Mouse (Mus musculus) ES-Bruce4 (cell line): ENCODE results near the gene Lamp2. TPM values are rescaled to one million over a fixed set of nuclear protein-coding genes. Genes with fewer than 3 reads are reported as not detected.

ENCODE experiments used
- H3K27ac ChIP-seq: 2 replicates; pipeline ENCODE4 v1.5.1; 2012; ENCODE audit warnings: low read length, inconsistent platforms; ENCODE audit not compliant: insufficient read depth
- H3K27me3 ChIP-seq: 2 replicates; pipeline ENCODE4 v1.6.1; 2012; ENCODE audit warnings: mild to moderate bottlenecking, low read length, inconsistent platforms; ENCODE audit not compliant: control insufficient read depth, poor library complexity, insufficient read depth, severe bottlenecking
- H3K36me3 ChIP-seq: 2 replicates; pipeline ENCODE4 v1.6.1; 2012; ENCODE audit warnings: inconsistent platforms, mild to moderate bottlenecking, low read length, moderate library complexity; ENCODE audit not compliant: control insufficient read depth, poor library complexity, insufficient read depth, severe bottlenecking
- H3K4me1 ChIP-seq: one replicate; pipeline ENCODE4 v1.8.1; 2011; ENCODE audit warnings: low read length; ENCODE audit not compliant: control insufficient read depth, insufficient read depth
- H3K4me3 ChIP-seq: 2 replicates; pipeline ENCODE4 v1.5.1; 2011; ENCODE audit warnings: low read depth, mild to moderate bottlenecking, low read length
- H3K9ac ChIP-seq: 2 replicates; pipeline ENCODE4 v1.6.1; 2012; ENCODE audit warnings: low read depth, mild to moderate bottlenecking, inconsistent platforms; ENCODE audit not compliant: poor library complexity, severe bottlenecking
- H3K9me3 ChIP-seq: replicated peaks from 2 replicates; pipeline ENCODE4 v1.6.1; 2012; ENCODE audit warnings: mild to moderate bottlenecking, low read length, inconsistent platforms; ENCODE audit not compliant: control insufficient read depth, poor library complexity, insufficient read depth, severe bottlenecking
- CTCF ChIP-seq: IDR thresholded peaks from one replicate; pipeline ENCODE4 v1.8.1; 2011; ENCODE audit warnings: low read depth, low read length
- EP300 ChIP-seq: IDR thresholded peaks from 2 replicates; pipeline ENCODE4 v1.6.1; 2011; ENCODE audit warnings: low read depth, low read length; ENCODE audit not compliant: insufficient read depth
- POLR2A ChIP-seq: IDR thresholded peaks from one replicate; pipeline ENCODE4 v1.8.1; 2011; ENCODE audit warnings: low read length; ENCODE audit not compliant: insufficient read depth
- polyA plus RNA-seq: library from polyadenylated mRNA; stranded (reverse); fragments of >200 nt; gene quantifications from 2 replicates; pipeline ENCODE4 v1.2.4, GENCODE M21; 2011; ENCODE audit warnings: low read depth; ENCODE audit not compliant: missing spikeins, insufficient read depth, insufficient read length

Gene Lamp2
- polyA plus RNA-seq, 1 experiment, result 93.2 TPM

DNA sequence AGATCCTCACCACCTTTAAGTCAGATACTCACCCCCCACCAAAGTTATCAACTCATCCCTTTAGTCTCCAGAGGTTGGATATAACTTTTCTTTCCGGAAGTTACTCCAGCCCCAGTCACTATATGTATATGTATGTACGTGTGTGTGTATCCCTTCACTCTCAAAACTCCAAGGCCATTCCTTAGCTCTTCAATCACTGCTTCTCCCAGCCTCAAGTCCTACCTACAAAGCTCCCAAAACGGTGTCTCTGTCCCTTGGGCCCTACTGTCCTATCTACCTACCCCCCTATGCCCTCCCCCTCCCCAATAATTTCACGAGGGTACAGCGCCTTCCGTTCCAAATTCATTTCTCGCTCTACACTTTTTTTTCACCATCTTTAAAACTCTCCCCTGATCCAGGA lies 780 bp downstream of the Lamp2 start:
- Histone ChIP-seq H3K36me3 (peaks cover 26% of the 10 kb centered on the region), H3K9me3 (no peaks in the 10 kb centered on the region), H3K4me1 (no peaks in the 10 kb centered on the region), H3K27me3 (no peaks in the 10 kb centered on the region), H3K9ac (peak overlapping the region; percentile 87), H3K4me3 (peak overlapping the region; percentile 99), H3K27ac (no peak overlapping the region)
- no peak for TF ChIP-seq CTCF
- TF ChIP-seq EP300, result no peak
- no peak for TF ChIP-seq POLR2A

DNA sequence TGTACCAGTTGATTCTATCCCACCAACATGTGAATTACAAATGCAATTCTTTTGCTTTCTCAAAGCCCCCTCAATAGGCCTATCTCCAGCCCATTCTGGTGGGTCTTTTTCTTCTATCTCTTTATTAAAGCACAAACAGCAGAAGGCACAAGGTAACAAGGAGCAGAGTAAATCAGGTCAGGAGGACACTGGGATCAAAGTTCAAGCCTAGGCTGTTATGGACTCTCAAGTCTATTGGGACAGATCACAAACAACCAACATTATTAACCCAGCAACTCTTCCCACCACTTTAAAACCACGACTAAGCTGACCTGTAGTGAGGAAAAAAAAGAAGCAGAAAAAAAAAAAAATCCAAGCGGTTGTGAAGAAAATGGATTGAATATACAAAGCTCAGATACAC lies 1.4 kb downstream of the Lamp2 start:
- Histone ChIP-seq H3K27me3 (no peaks in the 10 kb centered on the region), H3K27ac (no peak overlapping the region), H3K4me3 (peak overlapping the region; percentile 44; the same call in 1 of the 2 replicates), H3K9ac (peak overlapping the region; percentile 87; the same call in 1 of the 2 replicates), H3K4me1 (no peaks in the 10 kb centered on the region), H3K9me3 (no peaks in the 10 kb centered on the region), H3K36me3 (peaks cover 32% of the 10 kb centered on the region)
- TF ChIP-seq CTCF (no peak), EP300 (no peak), POLR2A (no peak)

- H3K9me3 ChIP-seq, result no peaks in the 10 kb centered on the region
- no peak overlapping the region for H3K27ac ChIP-seq
- no peaks in the 10 kb centered on the region for H3K27me3 ChIP-seq
- TF ChIP-seq CTCF (no peak), EP300 (no peak), POLR2A (no peak)
- H3K4me1 ChIP-seq, result no peaks in the 10 kb centered on the region
- peaks cover 36% of the 10 kb centered on the region for H3K36me3 ChIP-seq
- no peak overlapping the region for H3K4me3 ChIP-seq
- H3K9ac ChIP-seq, result no peak overlapping the region
These were observed 2.3 kb downstream of the Lamp2 start for GRCm38 (mm10) chrX:38453924-38454323.

DNA sequence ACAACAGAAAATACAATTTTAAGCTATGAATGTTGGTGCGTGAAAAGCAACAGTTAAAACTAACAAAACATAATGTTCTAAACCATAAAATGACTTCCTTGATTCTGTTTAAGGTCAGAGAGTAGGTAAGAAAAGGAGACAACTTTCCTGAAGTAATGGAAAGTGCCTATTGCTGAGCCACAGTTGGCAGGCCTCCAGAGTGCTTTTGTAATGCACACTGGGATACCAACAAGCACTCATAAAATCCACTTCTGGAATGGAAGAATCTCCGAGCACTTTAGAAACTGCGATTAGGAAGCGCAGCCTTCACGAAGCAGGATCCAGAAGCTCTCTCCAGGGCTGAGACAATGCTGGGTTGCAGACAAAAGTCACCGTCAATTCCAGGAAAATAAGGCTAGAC lies 5.8 kb downstream of the Lamp2 start:
- Histone ChIP-seq H3K9me3 (no peaks in the 10 kb centered on the region), H3K4me1 (no peaks in the 10 kb centered on the region), H3K27ac (no peak overlapping the region), H3K27me3 (no peaks in the 10 kb centered on the region), H3K36me3 (peaks cover 38% of the 10 kb centered on the region), H3K9ac (no peak overlapping the region), H3K4me3 (no peak overlapping the region)
- TF ChIP-seq POLR2A, result no peak
- no peak for TF ChIP-seq EP300
- no peak for TF ChIP-seq CTCF

DNA sequence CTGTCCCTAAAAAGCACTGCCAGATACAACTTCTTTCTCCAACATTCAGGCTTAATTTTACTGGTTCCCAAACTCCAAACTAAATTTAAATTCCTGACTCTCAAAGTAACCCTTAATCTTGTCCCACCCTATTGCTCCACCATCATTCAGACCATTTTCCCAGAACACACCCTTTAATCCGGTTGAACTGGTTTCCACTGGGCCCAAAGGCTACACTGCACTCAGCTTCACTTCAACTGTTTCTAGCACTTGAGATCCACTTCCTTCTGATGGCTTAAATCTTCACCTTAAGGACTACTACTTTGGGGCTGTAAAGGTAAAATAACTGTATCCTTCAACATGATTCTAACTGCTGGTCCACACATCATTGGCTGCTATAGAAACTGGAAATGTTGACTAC lies 10.5 kb downstream of the Lamp2 start:
- Histone ChIP-seq H3K36me3 (peaks cover 17% of the 10 kb centered on the region), H3K27me3 (no peaks in the 10 kb centered on the region), H3K27ac (no peak overlapping the region), H3K4me3 (no peak overlapping the region), H3K9ac (no peak overlapping the region), H3K4me1 (no peaks in the 10 kb centered on the region), H3K9me3 (no peaks in the 10 kb centered on the region)
- TF ChIP-seq EP300 (no peak), CTCF (no peak), POLR2A (no peak)

DNA sequence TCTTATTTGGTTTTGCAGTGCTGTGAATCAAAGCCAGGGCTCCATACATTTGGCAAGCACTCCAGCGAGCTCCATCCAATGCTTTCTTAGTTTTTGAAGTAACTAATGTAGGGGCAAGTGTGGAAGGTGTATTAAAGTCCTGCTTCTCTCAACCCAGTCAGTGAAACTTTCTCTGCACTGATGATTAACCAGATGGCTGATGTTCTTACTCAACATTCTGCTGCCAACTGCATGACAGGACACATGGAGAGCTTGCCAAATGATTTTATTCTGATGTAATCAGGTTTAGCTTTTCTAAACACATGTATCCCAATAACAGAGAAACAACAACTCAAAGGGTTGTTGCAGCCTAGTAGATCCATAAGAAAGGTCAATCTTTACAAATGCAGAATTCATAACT lies 13.8 kb downstream of the Lamp2 start:
- TF ChIP-seq EP300 (no peak), CTCF (no peak), POLR2A (no peak)
- H3K36me3 ChIP-seq, result peaks cover 4% of the 10 kb centered on the region
- H3K27me3 ChIP-seq, result no peaks in the 10 kb centered on the region
- no peak overlapping the region for H3K4me3 ChIP-seq
- H3K9me3 ChIP-seq, result no peaks in the 10 kb centered on the region
- no peaks in the 10 kb centered on the region for H3K4me1 ChIP-seq
- no peak overlapping the region for H3K27ac ChIP-seq
- no peak overlapping the region for H3K9ac ChIP-seq
